Mouse (Mus musculus): ENCODE measurements at regions not wholly inside any gene's neighbourhood (a gene's known extent, or its start where the extent isn't known, plus 50 kb on each side); places are given as distances from the start of the nearest gene placed in this dataset.

GRCm38 (mm10) chr8:49485284-49485683 is 641.5 kb upstream of the Tenm3 start:
- H3K79me2 ChIP-seq (ENCODE audit: control insufficient read depth, insufficient read depth), result no peaks in the 10 kb centered on the region
- H3ac ChIP-seq (ENCODE audit: control insufficient read depth, insufficient read length), result no peak overlapping the region
- TF ChIP-seq CEBPB (IDR thresholded peaks at IDR 0.05; ENCODE audit: insufficient read depth, poor library complexity, severe bottlenecking) (no peak), TCF12 (IDR thresholded peaks at IDR 0.05; ENCODE audit: insufficient read depth, poor library complexity, severe bottlenecking) (no peak)
- H3K27me3 ChIP-seq (ENCODE audit: control insufficient read depth, insufficient read depth, insufficient read length), result no peaks in the 10 kb centered on the region
- no peak overlapping the region for H3K4me2 ChIP-seq (ENCODE audit: low read depth)
- no peak overlapping the region for H3K4me3 ChIP-seq
- H3K36me3 ChIP-seq (ENCODE audit: control insufficient read depth, insufficient read depth), result no peaks in the 10 kb centered on the region

GRCm38 (mm10) chr8:49481476-49481992 is 637.8 kb upstream of the Tenm3 start:
- no peak overlapping the region for H3ac ChIP-seq (ENCODE audit: control insufficient read depth, insufficient read length)
- TF ChIP-seq REST (IDR thresholded peaks at IDR 0.05; ENCODE audit: insufficient read depth, insufficient read length) (no peak), MYOG (IDR thresholded peaks at IDR 0.05; ENCODE audit: control insufficient read depth in 1 of 3, insufficient read depth in 1 of 3, insufficient read length in 2 of 3, low read depth in 2 of 3) (no peak), TCF3 (IDR thresholded peaks at IDR 0.05; ENCODE audit: insufficient read length, low read depth) (no peak), POLR2AphosphoS2 (IDR thresholded peaks at IDR 0.05; ENCODE audit: insufficient read length, low read depth) (no peak), TCF12 (IDR thresholded peaks at IDR 0.05; ENCODE audit: insufficient read depth, poor library complexity, severe bottlenecking) (no peak), CEBPB (IDR thresholded peaks at IDR 0.05; ENCODE audit: insufficient read depth, poor library complexity, severe bottlenecking) (no peak), SRF (IDR thresholded peaks at IDR 0.05; ENCODE audit: control insufficient read depth, insufficient read length, low read depth) (no peak), MAX (IDR thresholded peaks at IDR 0.05; ENCODE audit: low read depth) (no peak), MYOD1 (IDR thresholded peaks at IDR 0.05; ENCODE audit: control insufficient read depth in 1 of 3, insufficient read length in 2 of 3, low read depth in 2 of 3) (no peak), POLR2A (IDR thresholded peaks at IDR 0.05; ENCODE audit: insufficient read length, low read depth) (no peak), USF1 (IDR thresholded peaks at IDR 0.05; ENCODE audit: low read depth) (no peak), E2F4 (IDR thresholded peaks at IDR 0.05; ENCODE audit: insufficient read depth) (no peak)
- no peaks in the 10 kb centered on the region for H3K27me3 ChIP-seq (ENCODE audit: control insufficient read depth, insufficient read depth, insufficient read length)
- no peaks in the 10 kb centered on the region for H3K79me2 ChIP-seq (ENCODE audit: control insufficient read depth, insufficient read depth)
- no peak overlapping the region for H3K4me2 ChIP-seq (ENCODE audit: low read depth)
- H3K36me3 ChIP-seq (ENCODE audit: control insufficient read depth, insufficient read depth), result no peaks in the 10 kb centered on the region
- no peak overlapping the region for H3K4me3 ChIP-seq

GRCm38 (mm10) chr8:49465911-49466518 is 622.3 kb upstream of the Tenm3 start:
- Histone ChIP-seq H3K4me3 (no peak overlapping the region), H3K4me2 (ENCODE audit: low read depth) (no peak overlapping the region)
- TF ChIP-seq CEBPB (IDR thresholded peaks at IDR 0.05; ENCODE audit: insufficient read depth, poor library complexity, severe bottlenecking) (no peak), MYOG (IDR thresholded peaks at IDR 0.05; ENCODE audit: control insufficient read depth in 1 of 3, insufficient read depth in 1 of 3, insufficient read length in 2 of 3, low read depth in 2 of 3) (no peak), POLR2A (IDR thresholded peaks at IDR 0.05; ENCODE audit: insufficient read length, low read depth) (no peak), TCF3 (IDR thresholded peaks at IDR 0.05; ENCODE audit: insufficient read length, low read depth) (no peak), REST (IDR thresholded peaks at IDR 0.05; ENCODE audit: insufficient read depth, insufficient read length) (no peak)

GRCm38 (mm10) chr8:49465070-49465469 is 621.3 kb upstream of the Tenm3 start:
- Histone ChIP-seq H3ac (ENCODE audit: control insufficient read depth, insufficient read length) (no peak overlapping the region), H3K36me3 (ENCODE audit: control insufficient read depth, insufficient read depth) (no peaks in the 10 kb centered on the region), H3K4me2 (ENCODE audit: low read depth) (no peak overlapping the region), H3K27me3 (ENCODE audit: control insufficient read depth, insufficient read depth, insufficient read length) (no peaks in the 10 kb centered on the region), H3K4me3 (no peak overlapping the region), H3K79me2 (ENCODE audit: control insufficient read depth, insufficient read depth) (no peaks in the 10 kb centered on the region)
- TF ChIP-seq POLR2AphosphoS2 (IDR thresholded peaks at IDR 0.05; ENCODE audit: insufficient read length, low read depth) (no peak), E2F4 (IDR thresholded peaks at IDR 0.05; ENCODE audit: insufficient read depth) (no peak), USF1 (IDR thresholded peaks at IDR 0.05; ENCODE audit: low read depth) (no peak), TCF12 (IDR thresholded peaks at IDR 0.05; ENCODE audit: insufficient read depth, poor library complexity, severe bottlenecking) (no peak), TCF3 (IDR thresholded peaks at IDR 0.05; ENCODE audit: insufficient read length, low read depth) (no peak), SRF (IDR thresholded peaks at IDR 0.05; ENCODE audit: control insufficient read depth, insufficient read length, low read depth) (no peak), MYOD1 (IDR thresholded peaks at IDR 0.05; ENCODE audit: control insufficient read depth in 1 of 3, insufficient read length in 2 of 3, low read depth in 2 of 3) (no peak), REST (IDR thresholded peaks at IDR 0.05; ENCODE audit: insufficient read depth, insufficient read length) (no peak), MAX (IDR thresholded peaks at IDR 0.05; ENCODE audit: low read depth) (no peak), POLR2A (IDR thresholded peaks at IDR 0.05; ENCODE audit: insufficient read length, low read depth) (no peak)

More at GRCm38 (mm10) chr8:49465911-49466518, 622.3 kb upstream of the Tenm3 start:
- Histone ChIP-seq H3K27me3 (ENCODE audit: control insufficient read depth, insufficient read depth, insufficient read length) (no peaks in the 10 kb centered on the region), H3ac (ENCODE audit: control insufficient read depth, insufficient read length) (no peak overlapping the region), H3K36me3 (ENCODE audit: control insufficient read depth, insufficient read depth) (no peaks in the 10 kb centered on the region), H3K79me2 (ENCODE audit: control insufficient read depth, insufficient read depth) (no peaks in the 10 kb centered on the region)

GRCm38 (mm10) chr8:49462602-49463001 is 618.9 kb upstream of the Tenm3 start:
- no peak overlapping the region for H3ac ChIP-seq (ENCODE audit: control insufficient read depth, insufficient read length)
- TF ChIP-seq USF1 (IDR thresholded peaks at IDR 0.05; ENCODE audit: low read depth) (no peak), CEBPB (IDR thresholded peaks at IDR 0.05; ENCODE audit: insufficient read depth, poor library complexity, severe bottlenecking) (no peak), SRF (IDR thresholded peaks at IDR 0.05; ENCODE audit: control insufficient read depth, insufficient read length, low read depth) (no peak), TCF12 (IDR thresholded peaks at IDR 0.05; ENCODE audit: insufficient read depth, poor library complexity, severe bottlenecking) (no peak), TCF3 (IDR thresholded peaks at IDR 0.05; ENCODE audit: insufficient read length, low read depth) (no peak), E2F4 (IDR thresholded peaks at IDR 0.05; ENCODE audit: insufficient read depth) (no peak), MYOD1 (IDR thresholded peaks at IDR 0.05; ENCODE audit: control insufficient read depth in 1 of 3, insufficient read length in 2 of 3, low read depth in 2 of 3) (no peak), MYOG (IDR thresholded peaks at IDR 0.05; ENCODE audit: control insufficient read depth in 1 of 3, insufficient read depth in 1 of 3, insufficient read length in 2 of 3, low read depth in 2 of 3) (no peak), POLR2AphosphoS2 (IDR thresholded peaks at IDR 0.05; ENCODE audit: insufficient read length, low read depth) (no peak), MAX (IDR thresholded peaks at IDR 0.05; ENCODE audit: low read depth) (no peak), REST (IDR thresholded peaks at IDR 0.05; ENCODE audit: insufficient read depth, insufficient read length) (no peak), POLR2A (IDR thresholded peaks at IDR 0.05; ENCODE audit: insufficient read length, low read depth) (no peak)
- H3K36me3 ChIP-seq (ENCODE audit: control insufficient read depth, insufficient read depth), result no peaks in the 10 kb centered on the region
- H3K4me3 ChIP-seq, result no peak overlapping the region
- H3K4me2 ChIP-seq (ENCODE audit: low read depth), result no peak overlapping the region
- H3K79me2 ChIP-seq (ENCODE audit: control insufficient read depth, insufficient read depth), result no peaks in the 10 kb centered on the region
- no peaks in the 10 kb centered on the region for H3K27me3 ChIP-seq (ENCODE audit: control insufficient read depth, insufficient read depth, insufficient read length)

Measured in myocyte (in vitro differentiated cells).